Mouse (Mus musculus) limb, embryonic 10.5 days (tissue): Measurements from ENCODE around the gene Lmbrd1. TPM values are rescaled to one million over a fixed set of nuclear protein-coding genes. Genes with fewer than 3 reads are reported as not detected.
"Not testable (repeated sequence)": the region's sequence is repeated elsewhere in the genome, so short reads cannot be mapped to it uniquely, and the experiment has no call there.

ENCODE experiments used
- DNase-seq: peaks from one replicate; pipeline ENCODE4 v3.0.0-alpha.2; 2017; ENCODE audit warnings: low spot score
- H3K27ac ChIP-seq: fragments of 300-500 bp; sonication (generic); 2 replicates; pipeline ENCODE4 v1.5.1; 2016; ENCODE audit warnings: mild to moderate bottlenecking
- H3K27me3 ChIP-seq: fragments of 300-500 bp; sonication (generic); 2 replicates; pipeline ENCODE4 v1.6.1; 2016; ENCODE audit warnings: low read depth, mild to moderate bottlenecking; ENCODE audit not compliant: poor library complexity, severe bottlenecking
- H3K36me3 ChIP-seq: fragments of 300-500 bp; sonication (generic); 2 replicates; pipeline ENCODE4 v1.6.1; 2016; ENCODE audit warnings: mild to moderate bottlenecking, moderate library complexity
- H3K4me1 ChIP-seq: fragments of 300-500 bp; sonication (generic); 2 replicates; pipeline ENCODE4 v1.6.1; 2016
- H3K4me3 ChIP-seq: fragments of 300-500 bp; sonication (generic); 2 replicates; pipeline ENCODE4 v1.5.1; 2016; ENCODE audit warnings: mild to moderate bottlenecking, moderate library complexity
- H3K9me3 ChIP-seq: fragments of 300-500 bp; sonication (generic); replicated peaks from 2 replicates; pipeline ENCODE4 v1.6.1; 2016; ENCODE audit warnings: mild to moderate bottlenecking
- WGBS: fragments of 180-500 bp; shearing (Covaris S2); methylation state at CpG from one replicate; pipeline ENCODE4 v1.1.7; 2016; 5-methylcytosine and 5-hydroxymethylcytosine counted together
- polyA plus RNA-seq: library from polyadenylated mRNA; unstranded; fragments of >200 nt; fragmentation: Nextera tagmentation; extraction: Ambion mirVana; gene quantifications from 2 replicates; pipeline ENCODE4 v1.2.1, GENCODE M21; 2016

Gene Lmbrd1
- polyA plus RNA-seq, 1 experiment from 2014 or later: 18.3 TPM

DNA sequence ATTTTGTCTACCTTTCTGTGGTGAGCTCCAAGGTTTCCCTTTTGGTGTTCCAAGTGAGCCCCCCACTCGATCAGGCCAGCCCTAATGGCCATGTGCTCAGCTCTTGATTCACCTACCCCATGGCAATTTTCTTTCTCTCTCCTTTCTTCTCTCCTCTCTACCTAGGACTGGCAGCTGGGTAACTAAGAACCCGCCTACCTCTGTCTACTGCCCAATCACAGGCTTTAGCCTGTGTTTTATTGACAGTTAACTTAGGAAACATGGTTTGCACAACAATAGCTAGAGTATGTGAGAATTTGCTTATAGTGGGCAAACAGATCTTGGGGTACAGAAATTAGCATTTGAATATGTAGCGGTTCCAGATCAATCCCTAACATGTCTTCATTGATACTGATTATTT is 62.5 kb downstream of the Lmbrd1 start:
- Histone ChIP-seq H3K9me3 (no peaks in the 10 kb centered on the region), H3K4me3 (no peak overlapping the region), H3K36me3 (no peaks in the 10 kb centered on the region), H3K27me3 (no peaks in the 10 kb centered on the region), H3K27ac (no peak overlapping the region), H3K4me1 (peaks cover 5% of the 10 kb centered on the region; the same call in 1 of the 2 replicates)
- WGBS: 87% methylated on average over 3 of the region's 3 CpGs
- no peak for DNase-seq

DNA sequence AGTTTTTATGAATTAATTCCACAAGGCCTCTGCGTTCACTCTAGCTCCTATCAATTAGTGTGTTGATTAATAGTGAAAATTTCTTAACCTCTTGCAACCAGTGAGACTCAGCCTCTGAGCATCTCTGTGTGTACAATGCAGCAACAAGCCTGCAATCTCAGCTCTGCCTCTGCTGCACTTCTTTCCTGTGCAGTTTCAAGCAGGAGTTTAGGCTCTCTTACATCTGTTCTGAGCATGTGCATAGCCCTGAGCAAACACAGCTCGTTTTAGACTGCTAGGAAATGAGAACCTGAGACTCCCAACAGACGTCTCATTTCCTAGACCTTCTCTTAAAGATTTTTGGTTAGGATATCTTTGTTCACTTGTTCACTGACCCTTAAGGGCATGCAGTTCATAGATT is 63.1 kb downstream of the Lmbrd1 start:
- Histone ChIP-seq H3K27ac (no peak overlapping the region), H3K9me3 (no peaks in the 10 kb centered on the region), H3K36me3 (no peaks in the 10 kb centered on the region), H3K4me3 (no peak overlapping the region), H3K27me3 (no peaks in the 10 kb centered on the region), H3K4me1 (peaks cover 5% of the 10 kb centered on the region; the same call in 1 of the 2 replicates)
- WGBS: 48% methylated on average over 3 of the region's 3 CpGs
- DNase-seq: no peak

GRCm38 (mm10) chr1:24743191-24743924 is 64.9 kb downstream of the Lmbrd1 start:
- H3K4me1 ChIP-seq: peaks cover 5% of the 10 kb centered on the region; the same call in 1 of the 2 replicates
- peaks cover 11% of the 10 kb centered on the region for H3K36me3 ChIP-seq
- no peak overlapping the region for H3K4me3 ChIP-seq
- H3K27me3 ChIP-seq: no peaks in the 10 kb centered on the region
- no peak for DNase-seq
- H3K27ac ChIP-seq: no peak overlapping the region
- no peaks in the 10 kb centered on the region for H3K9me3 ChIP-seq
- 96% methylated on average over 9 of the region's 9 CpGs for WGBS

DNA sequence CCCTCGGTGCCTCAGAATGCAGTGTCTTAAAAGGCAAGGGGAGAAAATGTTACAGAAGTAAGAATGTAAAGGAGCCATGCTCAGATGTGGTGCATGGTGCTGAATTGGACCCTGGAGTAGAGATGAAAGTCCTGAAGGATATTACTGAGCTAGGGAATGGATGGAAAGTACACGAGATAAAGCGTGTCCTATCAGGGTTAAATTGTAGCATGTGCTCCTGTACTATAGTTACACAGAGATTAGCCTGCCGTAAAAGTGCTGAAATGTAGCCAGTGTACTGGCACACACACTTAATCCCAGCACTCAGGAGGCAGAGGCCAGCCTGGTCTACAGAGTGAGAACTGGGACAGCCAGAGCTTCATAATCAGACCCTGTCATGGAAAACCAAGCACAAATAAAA is 74.3 kb downstream of the Lmbrd1 start:
- WGBS: 91% methylated on average over 4 of the region's 4 CpGs
- no peak overlapping the region for H3K4me3 ChIP-seq
- H3K36me3 ChIP-seq: peaks cover 30% of the 10 kb centered on the region
- DNase-seq: no peak
- no peak overlapping the region for H3K27ac ChIP-seq
- H3K4me1 ChIP-seq: no peaks in the 10 kb centered on the region
- no peaks in the 10 kb centered on the region for H3K9me3 ChIP-seq
- no peaks in the 10 kb centered on the region for H3K27me3 ChIP-seq

DNA sequence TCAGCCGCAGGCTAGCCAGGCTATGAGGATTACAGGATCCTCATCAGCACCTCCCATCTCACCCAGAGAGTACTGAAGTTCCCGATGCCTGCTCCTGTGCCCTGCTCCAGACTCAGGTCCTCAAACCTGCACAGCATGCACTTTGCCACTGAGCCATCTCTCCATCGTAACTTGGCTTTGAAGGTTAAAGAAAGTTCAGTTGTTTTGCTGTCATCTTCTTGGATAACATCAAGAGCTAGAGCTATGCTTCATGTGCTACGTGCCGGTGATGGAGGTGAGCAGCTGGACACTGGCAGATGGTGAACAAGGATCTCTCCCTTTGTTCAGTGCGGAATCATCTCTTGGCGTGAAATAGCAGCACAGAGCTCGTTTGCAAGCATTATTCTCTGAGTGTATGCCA is 80.1 kb downstream of the Lmbrd1 start:
- Histone ChIP-seq H3K36me3 (peaks cover 7% of the 10 kb centered on the region), H3K27ac (no peak overlapping the region), H3K4me3 (no peak overlapping the region), H3K27me3 (no peaks in the 10 kb centered on the region), H3K4me1 (no peaks in the 10 kb centered on the region), H3K9me3 (no peaks in the 10 kb centered on the region)
- no peak for DNase-seq
- WGBS: 94% methylated on average over 8 of the region's 8 CpGs

- no peak for DNase-seq
Observed at GRCm38 (mm10) chr1:24766466-24766865, 88.0 kb downstream of the Lmbrd1 start.

DNA sequence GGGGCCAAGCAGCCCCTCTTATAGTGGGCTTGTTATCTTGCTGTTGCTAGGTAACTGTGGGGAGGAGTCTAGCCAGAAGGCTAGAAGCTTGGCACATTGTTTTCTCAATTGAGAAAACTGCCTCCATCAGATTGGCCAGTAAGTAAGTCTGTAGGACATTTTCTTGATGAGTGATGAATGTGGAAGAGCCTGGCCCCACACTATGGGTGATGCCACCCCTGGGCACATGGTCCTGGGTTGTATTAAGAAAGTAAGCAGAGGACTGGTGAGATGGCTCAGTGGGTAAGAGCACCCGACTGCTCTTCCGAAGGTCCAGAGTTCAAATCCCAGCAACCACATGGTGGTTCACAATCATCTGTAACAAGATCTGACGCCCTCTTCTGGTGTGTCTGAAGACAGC is 88.8 kb downstream of the Lmbrd1 start:
- peaks cover 13% of the 10 kb centered on the region for H3K36me3 ChIP-seq
- not testable (repeated sequence) for H3K9me3 ChIP-seq, H3K4me1 ChIP-seq, H3K4me3 ChIP-seq, H3K27me3 ChIP-seq, DNase-seq, H3K27ac ChIP-seq
- WGBS: 88% methylated on average over 3 of the region's 3 CpGs

More at GRCm38 (mm10) chr1:24766466-24766865, 88.0 kb downstream of the Lmbrd1 start:
- 80% methylated on average over 8 of the region's 8 CpGs for WGBS
- Histone ChIP-seq H3K9me3 (no peaks in the 10 kb centered on the region), H3K4me1 (no peaks in the 10 kb centered on the region), H3K36me3 (peaks cover 15% of the 10 kb centered on the region), H3K4me3 (no peak overlapping the region), H3K27ac (no peak overlapping the region), H3K27me3 (no peaks in the 10 kb centered on the region)

GRCm38 (mm10) chr1:24773642-24774041 is 95.2 kb downstream of the Lmbrd1 start:
- H3K27ac ChIP-seq: no peak overlapping the region
- no peaks in the 10 kb centered on the region for H3K36me3 ChIP-seq
- no peak overlapping the region for H3K4me3 ChIP-seq
- H3K27me3 ChIP-seq: no peaks in the 10 kb centered on the region
- no peak for DNase-seq
- WGBS: 93% methylated on average over 2 of the region's 2 CpGs
- no peaks in the 10 kb centered on the region for H3K4me1 ChIP-seq
- no peaks in the 10 kb centered on the region for H3K9me3 ChIP-seq

DNA sequence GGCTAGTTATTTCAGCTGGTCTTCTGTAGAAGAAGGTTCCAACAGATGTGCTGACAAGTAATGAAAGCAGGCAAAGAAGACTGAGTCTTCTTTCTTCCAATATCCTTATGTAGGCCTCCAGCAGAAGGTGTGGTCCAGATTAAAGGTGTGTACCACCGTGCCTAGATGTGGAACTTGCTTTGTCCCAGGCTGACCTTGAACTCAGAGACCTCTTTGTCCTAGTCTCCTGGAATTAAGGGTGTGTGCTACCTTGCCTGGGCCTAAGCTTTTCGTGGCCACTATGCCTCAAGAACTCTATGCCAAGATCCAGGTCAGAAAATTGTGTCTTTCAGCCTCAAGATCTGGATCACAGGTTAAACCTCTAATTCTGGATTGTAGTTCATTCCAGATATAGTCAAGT is 98.1 kb downstream of the Lmbrd1 start:
- no peak for DNase-seq
- Histone ChIP-seq H3K4me3 (no peak overlapping the region), H3K4me1 (no peaks in the 10 kb centered on the region), H3K9me3 (no peaks in the 10 kb centered on the region), H3K27ac (no peak overlapping the region), H3K27me3 (no peaks in the 10 kb centered on the region), H3K36me3 (no peaks in the 10 kb centered on the region)
- WGBS: 90% methylated on average over 2 of the region's 2 CpGs

DNA sequence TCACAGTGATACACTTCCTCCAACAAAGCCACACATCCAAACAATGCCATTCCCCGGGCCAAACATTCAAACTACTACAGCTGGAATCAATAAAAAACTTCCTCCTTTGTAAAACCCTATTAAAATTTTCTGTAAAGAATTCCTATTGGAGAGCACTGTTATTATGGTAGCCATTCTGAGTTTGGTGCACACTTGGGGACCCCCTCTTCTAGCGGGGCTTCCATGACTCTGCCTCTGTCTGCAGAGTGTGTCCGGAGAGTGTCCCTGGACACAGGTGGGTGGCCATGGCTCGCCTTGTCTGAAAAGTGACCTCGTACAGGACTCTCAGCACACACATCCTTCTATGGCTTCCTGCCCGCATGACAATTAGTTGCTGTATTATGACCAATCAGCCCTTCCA is 114.7 kb downstream of the Lmbrd1 start:
- DNase-seq: no peak
- H3K36me3 ChIP-seq: no peaks in the 10 kb centered on the region
- no peaks in the 10 kb centered on the region for H3K27me3 ChIP-seq
- WGBS: 91% methylated on average over 6 of the region's 6 CpGs
- H3K4me3 ChIP-seq: no peak overlapping the region
- no peaks in the 10 kb centered on the region for H3K9me3 ChIP-seq
- no peak overlapping the region for H3K27ac ChIP-seq
- H3K4me1 ChIP-seq: no peaks in the 10 kb centered on the region

DNA sequence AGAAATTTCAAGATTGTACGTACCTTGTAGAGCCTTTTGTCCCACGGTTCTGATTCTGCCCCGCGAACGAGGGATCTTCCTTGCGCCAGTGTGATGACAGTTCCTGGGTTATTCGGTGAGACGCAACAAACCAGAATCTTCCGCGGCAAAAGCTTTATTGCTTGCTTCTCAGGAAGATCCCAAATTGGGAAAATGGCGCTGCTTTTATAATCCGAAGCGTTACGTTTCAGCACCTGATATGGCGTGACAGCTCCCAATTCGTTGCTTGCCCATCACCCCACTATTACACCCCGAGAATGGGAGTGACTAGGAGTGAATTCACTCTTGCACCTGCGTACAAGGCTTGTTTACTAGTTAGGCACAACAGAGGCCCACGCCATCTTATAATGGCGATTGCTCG is 129.5 kb downstream of the Lmbrd1 start:
- WGBS: 95% methylated on average over 21 of the region's 21 CpGs
- H3K36me3 ChIP-seq, H3K4me3 ChIP-seq, H3K9me3 ChIP-seq, H3K27ac ChIP-seq, H3K4me1 ChIP-seq, DNase-seq, H3K27me3 ChIP-seq: not testable (repeated sequence)
